Mouse (Mus musculus): ENCODE results near the gene C2cd5. TPM values are rescaled to one million over a fixed set of nuclear protein-coding genes. Genes with fewer than 3 reads are reported as not detected.

The C2cd5 gene
- total and polyA plus RNA-seq, 3 experiments, result 16.2 to 47.6 (median 30.5) TPM

- Histone ChIP-seq H3K9ac (ENCODE audit: control insufficient read depth, low read depth, low read length, poor library complexity, severe bottlenecking) (no peak overlapping the region), H3K36me3 (ENCODE audit: control insufficient read depth in 1 of 2, insufficient read depth in 2 of 2, low read length in 2 of 2) (no peaks in the 10 kb centered on the region), H3K4me1 (ENCODE audit: control insufficient read depth in 1 of 2, insufficient read depth in 2 of 2, low read length in 2 of 2) (no peaks in the 10 kb centered on the region), H3K9me3 (replicated peaks; ENCODE audit: insufficient read depth, low read length) (no peaks in the 10 kb centered on the region), H3K27ac (ENCODE audit: control insufficient read depth, low read depth, low read length) (no peak overlapping the region), H3K27me3 (ENCODE audit: control insufficient read depth in 1 of 2, insufficient read depth in 2 of 2, low read length in 2 of 2) (no peaks in the 10 kb centered on the region; a peak in 1 of 4 replicates), H3K79me2 (ENCODE audit: control insufficient read depth, insufficient read depth, low read length, poor library complexity) (no peaks in the 10 kb centered on the region), H3K4me3 (ENCODE audit: control insufficient read depth in 1 of 2, insufficient read depth in 1 of 2, low read depth in 2 of 2, low read length in 2 of 2) (no peak overlapping the region)
- no peak for DNase-seq (ENCODE audit: low read depth, low spot score)
- TF ChIP-seq MXI1 (IDR thresholded peaks at IDR 0.05; ENCODE audit: low read depth, low read length), result no peak
These were observed 30.0 kb upstream of the C2cd5 start for GRCm38 (mm10) chr6:143129952-143130351.

- no peak overlapping the region for H3K4me3 ChIP-seq (ENCODE audit: control insufficient read depth in 1 of 2, insufficient read depth in 1 of 2, low read depth in 2 of 2, low read length in 2 of 2)
- no peaks in the 10 kb centered on the region for H3K4me1 ChIP-seq (ENCODE audit: control insufficient read depth in 1 of 2, insufficient read depth in 2 of 2, low read length in 2 of 2)
- no peak overlapping the region for H3K9ac ChIP-seq (ENCODE audit: control insufficient read depth, low read depth, low read length, poor library complexity, severe bottlenecking)
- H3K79me2 ChIP-seq (ENCODE audit: control insufficient read depth, insufficient read depth, low read length, poor library complexity), result no peaks in the 10 kb centered on the region
- H3K27ac ChIP-seq (ENCODE audit: control insufficient read depth, low read depth, low read length), result no peak overlapping the region
- no peaks in the 10 kb centered on the region for H3K9me3 ChIP-seq (replicated peaks; ENCODE audit: insufficient read depth, low read length)
- H3K36me3 ChIP-seq (ENCODE audit: control insufficient read depth in 1 of 2, insufficient read depth in 2 of 2, low read length in 2 of 2), result no peaks in the 10 kb centered on the region
- no peaks in the 10 kb centered on the region; a peak in 1 of 4 replicates for H3K27me3 ChIP-seq (ENCODE audit: control insufficient read depth in 1 of 2, insufficient read depth in 2 of 2, low read length in 2 of 2)
- no peak for TF ChIP-seq USF2 (IDR thresholded peaks at IDR 0.05; ENCODE audit: borderline replicate concordance in 1 of 2, insufficient read depth in 1 of 2, low read depth in 1 of 2, low read length in 2 of 2)
- TF ChIP-seq MXI1 (IDR thresholded peaks at IDR 0.05; ENCODE audit: low read depth, low read length), result peak; percentile 73
- TF ChIP-seq SIN3A (IDR thresholded peaks at IDR 0.05; ENCODE audit: low read length), result peak; percentile 85
- DNase-seq (ENCODE audit: low read depth, low spot score), result peak; percentile 79
These were observed 29.5 kb upstream of the C2cd5 start for GRCm38 (mm10) chr6:143129466-143129865.

GRCm38 (mm10) chr6:143125721-143126120, 25.8 kb upstream of the C2cd5 start:
- no peak overlapping the region for H3K4me3 ChIP-seq (ENCODE audit: control insufficient read depth in 1 of 2, insufficient read depth in 1 of 2, low read depth in 2 of 2, low read length in 2 of 2)
- H3K4me1 ChIP-seq (ENCODE audit: control insufficient read depth in 1 of 2, insufficient read depth in 2 of 2, low read length in 2 of 2), result no peaks in the 10 kb centered on the region
- H3K27ac ChIP-seq (ENCODE audit: control insufficient read depth, low read depth, low read length), result no peak overlapping the region
- H3K79me2 ChIP-seq (ENCODE audit: control insufficient read depth, insufficient read depth, low read length, poor library complexity), result no peaks in the 10 kb centered on the region
- H3K9ac ChIP-seq (ENCODE audit: control insufficient read depth, low read depth, low read length, poor library complexity, severe bottlenecking), result no peak overlapping the region
- no peak for DNase-seq (ENCODE audit: low read depth, low spot score)
- H3K9me3 ChIP-seq (replicated peaks; ENCODE audit: insufficient read depth, low read length), result no peaks in the 10 kb centered on the region
- H3K36me3 ChIP-seq (ENCODE audit: control insufficient read depth in 1 of 2, insufficient read depth in 2 of 2, low read length in 2 of 2), result no peaks in the 10 kb centered on the region
- H3K27me3 ChIP-seq (ENCODE audit: control insufficient read depth in 1 of 2, insufficient read depth in 2 of 2, low read length in 2 of 2), result peaks cover 0 to 1% of the 10 kb centered on the region in 2 experiments; a peak in 2 of 4 replicates
- TF ChIP-seq MYC (IDR thresholded peaks at IDR 0.05; ENCODE audit: low read depth, low read length) (no peak), RCOR1 (IDR thresholded peaks at IDR 0.05; ENCODE audit: low read depth, low read length) (no peak), TBP (IDR thresholded peaks at IDR 0.05; ENCODE audit: low read depth, low read length) (no peak), MXI1 (IDR thresholded peaks at IDR 0.05; ENCODE audit: low read depth, low read length) (no peak), MEF2A (IDR thresholded peaks at IDR 0.05; ENCODE audit: extremely low read depth, insufficient replicate concordance, low read depth, low read length, poor library complexity, severe bottlenecking) (no peak), UBTF (IDR thresholded peaks at IDR 0.05; ENCODE audit: borderline replicate concordance, insufficient read depth, low read depth, low read length) (no peak), ZMIZ1 (IDR thresholded peaks at IDR 0.05; ENCODE audit: low read depth, low read length) (no peak), SIN3A (IDR thresholded peaks at IDR 0.05; ENCODE audit: low read length) (no peak)
